In the genomic region with DNA sequence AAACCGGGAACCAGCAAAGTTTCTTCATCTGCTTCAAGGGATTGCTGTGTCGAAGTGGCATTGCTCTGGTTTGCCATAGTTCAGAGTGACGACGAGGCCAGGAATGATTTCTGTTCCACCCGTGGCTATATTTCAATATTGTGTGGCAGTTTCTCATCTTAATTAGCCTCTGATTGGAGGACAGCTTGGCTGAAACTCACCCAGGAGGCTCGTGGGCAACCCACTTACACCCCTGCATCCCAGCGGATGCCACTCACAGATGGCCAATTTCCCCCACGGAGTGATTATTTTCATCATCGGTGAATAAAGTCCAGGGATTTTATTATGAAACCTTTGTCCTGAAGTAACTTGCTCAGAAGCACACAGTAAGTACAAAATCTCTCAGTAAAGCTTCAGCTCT, we compare ENCODE assay signal across 24 mouse cellular contexts. TPM values are rescaled to one million over a fixed set of nuclear protein-coding genes. Genes with fewer than 3 reads are reported as not detected.
DNase-seq lines count a peak whose midpoint lies in the region; ATAC-seq and TF ChIP-seq lines count a peak whose summit lies in the region.
"Had no signal": no experiment of that assay in that cellular context is flagged by ENCODE, and none has a peak within 500 bp of the region (broad histone marks: within the 10 kb centered on the region; RNA-seq: fewer than 3 reads in every experiment).

No protein-coding gene starts in this region.

- DNase-seq in cerebellum, adult 18-20 months: peak; percentile 13 to 16
- no peak for DNase-seq in cerebellum, adult 11 months
- no peak for DNase-seq in lung, embryonic 14.5 days
- no peak for DNase-seq in lung, postnatal 4 days
- DNase-seq in layer of hippocampus, adult 18-20 months (ENCODE audit: low spot score in 2 of 2): peak; percentile 68 to 83
- DNase-seq in spleen, postnatal 14 days (ENCODE audit: low spot score in 2 of 2): no peak
- DNase-seq in hindbrain, embryonic 14.5 days (ENCODE audit: low spot score): no peak
- DNase-seq: forebrain, postnatal 0 days; gastrocnemius, postnatal 10 days; heart, postnatal 10 days; kidney, postnatal 14 days; liver; liver, postnatal 0 days; lung, postnatal 36 days; right cerebral cortex, postnatal 4 days; thymus, adult 18-20 months had no signal

- H3K9ac ChIP-seq in lung, embryonic 14.5 days: no peak overlapping the region
- H3K9ac ChIP-seq in hindbrain, embryonic 14.5 days: no peak overlapping the region
- H3K9ac ChIP-seq: embryonic facial prominence, embryonic 12.5 days; forebrain, postnatal 0 days; hindbrain, embryonic 12.5 days; intestine, embryonic 15.5 days; liver, postnatal 0 days; neural tube, embryonic 12.5 days had no signal

- TF ChIP-seq CTCF in lung, embryonic 14.5 days (IDR thresholded peaks at IDR 0.05; ENCODE audit: low read depth): no peak

- no peak overlapping the region for H3K27ac ChIP-seq in lung, embryonic 14.5 days (ENCODE audit: low read depth)
- H3K27ac ChIP-seq in hindbrain, embryonic 14.5 days: no peak overlapping the region
- H3K27ac ChIP-seq: embryonic facial prominence, embryonic 12.5 days; heart, embryonic 10.5 days; hindbrain, embryonic 12.5 days; intestine, embryonic 15.5 days; neural tube, embryonic 12.5 days had no signal

- H3K36me3 ChIP-seq in lung, embryonic 14.5 days (ENCODE audit: insufficient read depth): no peaks in the 10 kb centered on the region
- H3K36me3 ChIP-seq in hindbrain, embryonic 14.5 days (replicated peaks; ENCODE audit: control insufficient read depth, insufficient read depth): no peaks in the 10 kb centered on the region
- H3K36me3 ChIP-seq: embryonic facial prominence, embryonic 12.5 days; heart, embryonic 10.5 days; hindbrain, embryonic 12.5 days; intestine, embryonic 15.5 days; neural tube, embryonic 12.5 days had no signal

- H3K27me3 ChIP-seq in lung, embryonic 14.5 days (ENCODE audit: insufficient read depth, low read length): no peaks in the 10 kb centered on the region
- no peaks in the 10 kb centered on the region for H3K27me3 ChIP-seq in hindbrain, embryonic 14.5 days (ENCODE audit: control insufficient read depth, insufficient read depth, low read length)
- H3K27me3 ChIP-seq: CH12.LX; embryonic facial prominence, embryonic 12.5 days; hindbrain, embryonic 12.5 days; intestine, embryonic 15.5 days; neural tube, embryonic 12.5 days had no signal

- H3K4me1 ChIP-seq in lung, embryonic 14.5 days (ENCODE audit: insufficient read depth): no peaks in the 10 kb centered on the region
- H3K4me1 ChIP-seq in hindbrain, embryonic 14.5 days (replicated peaks; ENCODE audit: control insufficient read depth, insufficient read depth, low read length): no peaks in the 10 kb centered on the region
- H3K4me1 ChIP-seq: embryonic facial prominence, embryonic 12.5 days; heart, embryonic 10.5 days; hindbrain, embryonic 12.5 days; intestine, embryonic 15.5 days; neural tube, embryonic 12.5 days had no signal

- H3K4me2 ChIP-seq in lung, embryonic 14.5 days: peak overlapping the region; percentile 25; the same call in 1 of the 2 replicates
- no peak overlapping the region for H3K4me2 ChIP-seq in hindbrain, embryonic 14.5 days (replicated peaks)
- H3K4me2 ChIP-seq: embryonic facial prominence, embryonic 12.5 days; hindbrain, embryonic 12.5 days; intestine, embryonic 15.5 days; midbrain, embryonic 11.5 days; neural tube, embryonic 12.5 days had no signal

- no peaks in the 10 kb centered on the region for H3K9me3 ChIP-seq in lung, embryonic 14.5 days (ENCODE audit: low read depth, low read length)
- H3K9me3 ChIP-seq in hindbrain, embryonic 14.5 days (ENCODE audit: control insufficient read depth, low read length): no peaks in the 10 kb centered on the region
- H3K9me3 ChIP-seq: embryonic facial prominence, embryonic 12.5 days; heart, embryonic 10.5 days; hindbrain, embryonic 12.5 days; intestine, embryonic 15.5 days; neural tube, embryonic 12.5 days had no signal

- ATAC-seq in lung, embryonic 14.5 days (ENCODE audit: insufficient read depth): no peak
- peak; percentile 14; the same call in 1 of the 2 replicates for ATAC-seq in megakaryocyte, adult 5-6 weeks (ENCODE audit: poor library complexity, severe bottlenecking)
- ATAC-seq in hindbrain, embryonic 14.5 days (ENCODE audit: low FRiP score): no peak
- ATAC-seq: forebrain, postnatal 0 days; intestine, embryonic 15.5 days; liver, postnatal 0 days had no signal

- 60% methylated on average over 9 of the region's 9 CpGs for WGBS in lung, embryonic 14.5 days
- 70% methylated on average over 9 of the region's 9 CpGs for WGBS in hindbrain, embryonic 14.5 days

- H3K4me3 ChIP-seq in lung, embryonic 14.5 days (ENCODE audit: low read depth, low read length): no peak overlapping the region
- H3K4me3 ChIP-seq in hindbrain, embryonic 14.5 days (replicated peaks; ENCODE audit: low read length): no peak overlapping the region
- H3K4me3 ChIP-seq: embryonic facial prominence, embryonic 12.5 days; heart, embryonic 10.5 days; hindbrain, embryonic 12.5 days; intestine, embryonic 15.5 days; neural tube, embryonic 12.5 days had no signal

RNA-seq across cellular contexts. Expression of a gene that starts 43.6 kb away (rescaled TPM):
- 0.72 and 0.74 TPM in 2 replicates for polyA plus RNA-seq in lung, embryonic 14.5 days (2014; fragmentation: Nextera tagmentation; extraction: Ambion mirVana)
- 1 to 10 TPM; 1.2 to 1.4 TPM for total RNA-seq in layer of hippocampus, adult 18-20 months (2021)
- 10.7 and 12.1 TPM in 2 replicates for total RNA-seq in megakaryocyte, adult 5-6 weeks (2015)
- total RNA-seq in megakaryocyte, adult 5-6 weeks (2017): 10.6 and 11.7 TPM in 2 replicates
- polyA plus RNA-seq in hindbrain, embryonic 14.5 days (2014; fragmentation: Nextera tagmentation; extraction: Ambion mirVana): 0.39 and 0.55 TPM in 2 replicates

Comparison
In these comparisons a context has a peak if more than half of its experiments do, and no peak if none do; other contexts are left out.
1. DNase-seq: peak in cerebellum, adult 18-20 months (2 of 2) and layer of hippocampus, adult 18-20 months (2 of 2); none in cerebellum, adult 11 months (single experiment), lung, embryonic 14.5 days (single experiment), lung, postnatal 4 days (0 of 2), spleen, postnatal 14 days (0 of 2) and hindbrain, embryonic 14.5 days (single experiment).
2. RNA of a gene that starts 43.6 kb away (total RNA-seq): 10.6 to 12.1 TPM in megakaryocyte, adult 5-6 weeks; 1.2 to 1.4 TPM in layer of hippocampus, adult 18-20 months; every median in the first group is over 4 times any median in the second.